Mouse (Mus musculus) stomach, embryonic 16.5 days (tissue): Measurements from ENCODE around the gene Exoc4. TPM values are rescaled to one million over a fixed set of nuclear protein-coding genes. Genes with fewer than 3 reads are reported as not detected.

Experiments
- ATAC-seq: fragments of 200-750 bp; cut with Nextera tagmentation; 2 replicates; pipeline ENCODE4 v1.8.0; 2017; ENCODE audit warnings: moderate number of reproducible peaks, moderate TSS enrichment; ENCODE audit not compliant: insufficient read depth, low FRiP score
- H3K27ac ChIP-seq: fragments of 300-500 bp; sonication (generic); 2 replicates; pipeline ENCODE4 v1.5.1; 2014; ENCODE audit warnings: low read length
- H3K27me3 ChIP-seq: fragments of 300-500 bp; sonication (generic); 2 replicates; pipeline ENCODE4 v1.6.1; 2014; ENCODE audit warnings: low read length, control low read depth, mixed read lengths; ENCODE audit not compliant: control insufficient read depth, insufficient read depth
- H3K36me3 ChIP-seq: fragments of 300-500 bp; sonication (generic); 2 replicates; pipeline ENCODE4 v1.6.1; 2014; ENCODE audit warnings: low read length; ENCODE audit not compliant: control insufficient read depth, insufficient read depth
- H3K4me1 ChIP-seq: fragments of 300-500 bp; sonication (generic); 2 replicates; pipeline ENCODE4 v1.6.1; 2014; ENCODE audit warnings: low read length, control low read depth, mixed read lengths; ENCODE audit not compliant: control insufficient read depth, insufficient read depth
- H3K4me2 ChIP-seq: fragments of 300-500 bp; sonication (generic); 2 replicates; pipeline ENCODE4 v1.6.1; 2014; ENCODE audit warnings: low read depth, low read length, mixed read lengths
- H3K4me3 ChIP-seq: fragments of 300-500 bp; sonication (generic); replicated peaks from 2 replicates; pipeline ENCODE4 v1.5.1; 2014; ENCODE audit warnings: mild to moderate bottlenecking, low read length
- H3K9ac ChIP-seq: fragments of 300-500 bp; sonication (generic); 2 replicates; pipeline ENCODE4 v1.6.1; 2014; ENCODE audit warnings: low read length
- H3K9me3 ChIP-seq: fragments of 300-500 bp; sonication (generic); replicated peaks from 2 replicates; pipeline ENCODE4 v1.6.1; 2016; ENCODE audit warnings: low read length, control low read depth; ENCODE audit not compliant: control insufficient read depth
- WGBS: fragments of 180-500 bp; shearing (Covaris S2); extraction: QIAGEN DNeasy Blood & Tissue Kit; methylation state at CpG from one replicate; pipeline ENCODE4 v1.1.7; 2014; 5-methylcytosine and 5-hydroxymethylcytosine counted together
- polyA plus RNA-seq: library from polyadenylated mRNA; unstranded; fragments of >200 nt; fragmentation: Nextera tagmentation; extraction: Ambion mirVana; gene quantifications from 2 replicates; pipeline ENCODE4 v1.2.1, GENCODE M21; 2015

Exoc4 gene
- polyA plus RNA-seq, 1 experiment from 2014 or later: 37.8 TPM

DNA sequence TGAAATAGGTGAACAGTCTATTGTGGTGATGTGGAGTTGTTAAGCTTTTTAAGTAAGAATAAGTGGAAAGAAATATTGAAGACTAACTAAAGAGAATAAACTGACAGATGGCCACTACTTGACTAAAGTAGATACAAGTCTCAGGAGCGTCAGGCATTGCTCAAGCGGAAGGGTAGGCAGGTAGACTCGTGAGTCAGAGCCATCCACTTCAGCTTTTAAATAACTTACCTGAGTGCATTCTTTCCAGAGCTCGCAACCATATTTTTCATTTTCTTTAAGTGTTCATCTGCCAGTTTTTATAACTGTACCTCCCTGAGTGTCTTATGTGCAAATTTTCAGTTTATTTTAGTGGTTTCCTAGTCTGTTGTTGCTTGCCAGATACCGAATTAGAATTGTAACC lies 219.6 kb downstream of the Exoc4 start:
- WGBS: 85% methylated on average over 5 of the region's 5 CpGs
- ATAC-seq: no peak
- no peaks in the 10 kb centered on the region for H3K27me3 ChIP-seq

DNA sequence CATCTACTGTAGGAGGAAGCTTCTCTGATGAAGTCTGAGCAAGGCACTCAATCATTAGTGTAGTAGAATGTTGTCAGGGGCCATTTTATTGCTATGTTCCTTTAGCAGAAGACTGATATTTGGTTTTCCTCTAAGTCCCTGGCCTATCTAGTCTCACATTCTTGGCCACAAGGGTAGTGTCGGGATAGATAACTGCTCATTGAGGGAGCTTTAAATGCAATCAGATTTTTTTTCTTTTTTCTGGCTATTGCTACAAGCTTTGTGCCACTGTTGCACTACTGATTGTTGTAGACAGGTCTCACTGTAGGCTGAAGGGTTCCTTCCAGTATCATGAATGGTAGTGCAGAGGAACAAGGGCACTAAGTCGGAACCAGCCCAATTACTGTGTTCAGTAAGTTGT lies 227.2 kb downstream of the Exoc4 start:
- H3K4me3 ChIP-seq: no peak overlapping the region
- WGBS: 90% methylated on average over 2 of the region's 2 CpGs
- no peaks in the 10 kb centered on the region for H3K27me3 ChIP-seq
- ATAC-seq: no peak
- H3K4me1 ChIP-seq: no peaks in the 10 kb centered on the region
- no peaks in the 10 kb centered on the region for H3K9me3 ChIP-seq
- no peak overlapping the region for H3K4me2 ChIP-seq
- no peaks in the 10 kb centered on the region for H3K36me3 ChIP-seq
- no peak overlapping the region for H3K27ac ChIP-seq
- no peak overlapping the region for H3K9ac ChIP-seq

More for the DNA sequence above, 219.6 kb downstream of the Exoc4 start:
- Histone ChIP-seq H3K9ac (no peak overlapping the region), H3K4me2 (no peak overlapping the region), H3K27ac (no peak overlapping the region), H3K4me3 (no peak overlapping the region), H3K36me3 (no peaks in the 10 kb centered on the region), H3K4me1 (no peaks in the 10 kb centered on the region), H3K9me3 (no peaks in the 10 kb centered on the region)

- Histone ChIP-seq H3K27me3 (no peaks in the 10 kb centered on the region), H3K36me3 (no peaks in the 10 kb centered on the region), H3K9ac (no peak overlapping the region), H3K4me2 (no peak overlapping the region), H3K9me3 (no peaks in the 10 kb centered on the region), H3K27ac (no peak overlapping the region), H3K4me1 (no peaks in the 10 kb centered on the region), H3K4me3 (no peak overlapping the region)
- no peak for ATAC-seq
- WGBS: 80% methylated on average over 9 of the region's 9 CpGs
These were observed 235.7 kb downstream of the Exoc4 start for GRCm38 (mm10) chr6:33484568-33484967.

GRCm38 (mm10) chr6:33489788-33490187 lies 240.9 kb downstream of the Exoc4 start:
- H3K4me1 ChIP-seq: no peaks in the 10 kb centered on the region
- no peak overlapping the region for H3K4me3 ChIP-seq
- H3K4me2 ChIP-seq: no peak overlapping the region
- ATAC-seq: no peak
- no peak overlapping the region for H3K9ac ChIP-seq
- H3K9me3 ChIP-seq: no peaks in the 10 kb centered on the region
- 91% methylated on average over 2 of the region's 2 CpGs for WGBS
- no peaks in the 10 kb centered on the region for H3K27me3 ChIP-seq
- no peak overlapping the region for H3K27ac ChIP-seq
- no peaks in the 10 kb centered on the region for H3K36me3 ChIP-seq

GRCm38 (mm10) chr6:33496141-33496855 lies 247.4 kb downstream of the Exoc4 start:
- Histone ChIP-seq H3K9me3 (no peaks in the 10 kb centered on the region), H3K27me3 (no peaks in the 10 kb centered on the region), H3K36me3 (no peaks in the 10 kb centered on the region), H3K4me3 (no peak overlapping the region), H3K9ac (no peak overlapping the region), H3K27ac (no peak overlapping the region), H3K4me1 (no peaks in the 10 kb centered on the region), H3K4me2 (no peak overlapping the region)
- 66% methylated on average over 6 of the region's 6 CpGs for WGBS
- no peak for ATAC-seq

- H3K4me3 ChIP-seq: no peak overlapping the region
- no peak overlapping the region for H3K27ac ChIP-seq
- no peaks in the 10 kb centered on the region for H3K4me1 ChIP-seq
- H3K4me2 ChIP-seq: no peak overlapping the region
- no peaks in the 10 kb centered on the region for H3K36me3 ChIP-seq
- no peak overlapping the region for H3K9ac ChIP-seq
- H3K9me3 ChIP-seq: no peaks in the 10 kb centered on the region
- no peak for ATAC-seq
- H3K27me3 ChIP-seq: no peaks in the 10 kb centered on the region
These were observed 248.5 kb downstream of the Exoc4 start for GRCm38 (mm10) chr6:33497348-33497747.

- H3K4me3 ChIP-seq: no peak overlapping the region
- H3K27ac ChIP-seq: no peak overlapping the region
- H3K27me3 ChIP-seq: no peaks in the 10 kb centered on the region
- H3K4me2 ChIP-seq: no peak overlapping the region
- no peak overlapping the region for H3K9ac ChIP-seq
- H3K36me3 ChIP-seq: no peaks in the 10 kb centered on the region
- no peaks in the 10 kb centered on the region for H3K4me1 ChIP-seq
- 82% methylated on average over 4 of the region's 4 CpGs for WGBS
- no peak for ATAC-seq
- H3K9me3 ChIP-seq: no peaks in the 10 kb centered on the region
These were observed 253.5 kb downstream of the Exoc4 start for GRCm38 (mm10) chr6:33502388-33502787.

DNA sequence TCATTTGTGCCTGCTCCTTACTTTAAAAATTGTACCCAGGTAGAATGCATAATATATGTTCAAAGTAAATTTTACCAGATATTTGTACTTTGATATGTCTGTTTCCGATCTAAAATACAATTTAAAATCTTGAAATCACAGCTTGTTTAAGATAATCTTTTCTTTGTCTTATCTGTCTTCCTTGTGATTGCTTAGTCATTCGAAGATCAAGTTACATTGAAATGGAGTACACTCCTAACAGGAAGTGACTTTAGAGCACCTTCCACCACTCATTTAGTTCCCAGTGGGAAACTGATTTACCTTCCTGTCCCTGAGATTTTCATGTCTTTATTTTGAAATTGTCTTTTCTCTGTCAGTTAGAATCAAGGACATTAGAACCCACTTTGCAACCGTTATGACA lies 254.5 kb downstream of the Exoc4 start:
- no peak overlapping the region for H3K9ac ChIP-seq
- WGBS: 58% methylated on average over 3 of the region's 3 CpGs
- H3K36me3 ChIP-seq: no peaks in the 10 kb centered on the region
- H3K4me1 ChIP-seq: no peaks in the 10 kb centered on the region
- no peak overlapping the region for H3K4me2 ChIP-seq
- no peak overlapping the region for H3K4me3 ChIP-seq
- ATAC-seq: no peak
- no peak overlapping the region for H3K27ac ChIP-seq
- no peaks in the 10 kb centered on the region for H3K9me3 ChIP-seq
- no peaks in the 10 kb centered on the region for H3K27me3 ChIP-seq

DNA sequence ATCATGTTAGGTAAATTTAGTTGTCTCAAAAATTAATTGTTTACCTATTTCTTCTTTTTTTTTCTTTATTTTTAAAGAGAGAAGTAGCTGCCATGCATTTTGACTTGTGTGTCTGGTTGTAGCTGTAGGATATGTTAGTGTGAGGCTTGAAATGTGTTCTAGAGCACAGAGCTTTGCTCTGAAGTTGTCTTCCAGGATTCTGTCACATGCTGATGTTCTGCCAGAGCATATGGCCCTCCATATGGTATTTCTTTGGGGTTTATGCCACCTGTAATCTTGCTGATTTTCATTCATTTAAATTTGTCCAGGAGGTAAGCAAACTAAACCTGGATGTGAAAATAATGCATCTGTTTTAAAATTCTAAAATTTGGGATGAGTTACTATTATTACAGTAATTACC lies 258.2 kb downstream of the Exoc4 start:
- Histone ChIP-seq H3K4me3 (no peak overlapping the region), H3K9ac (no peak overlapping the region), H3K4me2 (no peak overlapping the region), H3K9me3 (no peaks in the 10 kb centered on the region), H3K27me3 (no peaks in the 10 kb centered on the region), H3K27ac (no peak overlapping the region), H3K4me1 (no peaks in the 10 kb centered on the region), H3K36me3 (no peaks in the 10 kb centered on the region)
- ATAC-seq: no peak
